Mouse (Mus musculus) T-cell, adult 2 months (primary cell): ENCODE measurements at regions not wholly inside any gene's neighbourhood (a gene's known extent, or its start where the extent isn't known, plus 50 kb on each side); places are given as distances from the start of the nearest gene placed in this dataset.

Experiments used
- DNase-seq: peaks from one replicate; pipeline ENCODE4 v3.0.0; 2022; ENCODE audit warnings: low spot score

- DNase-seq: no peak
Measured at GRCm38 (mm10) chr5:73875847-73876246, 192.4 kb downstream of the Usp46 start.

GRCm38 (mm10) chr5:73880936-73881335 lies 187.3 kb downstream of the Usp46 start:
- DNase-seq: no peak

- no peak for DNase-seq
Measured at GRCm38 (mm10) chr5:73881941-73882340, 186.3 kb downstream of the Usp46 start.

GRCm38 (mm10) chr5:73884998-73885397 lies 183.2 kb downstream of the Usp46 start:
- no peak for DNase-seq

DNA sequence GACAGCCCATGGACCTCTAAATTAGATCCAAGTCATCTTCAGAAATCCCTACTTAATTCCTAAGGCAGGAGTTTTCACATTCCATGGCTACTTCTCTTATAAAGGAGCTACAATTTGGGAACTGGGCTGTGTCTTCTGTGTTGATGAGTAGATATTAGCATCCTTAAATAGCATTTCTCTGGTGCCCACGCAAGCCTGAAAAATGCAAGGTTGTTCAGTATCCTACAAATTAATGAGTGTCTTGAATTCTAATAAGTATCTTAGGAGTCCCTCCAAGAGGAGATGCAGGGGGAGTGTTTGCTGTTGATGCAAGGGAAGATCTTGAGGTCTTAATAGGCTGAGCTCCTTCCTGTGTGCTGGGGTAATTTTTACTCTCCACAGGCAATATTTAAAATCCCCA lies 182.5 kb downstream of the Usp46 start:
- DNase-seq: no peak

GRCm38 (mm10) chr5:73887306-73887958 lies 180.8 kb downstream of the Usp46 start:
- DNase-seq: no peak

DNA sequence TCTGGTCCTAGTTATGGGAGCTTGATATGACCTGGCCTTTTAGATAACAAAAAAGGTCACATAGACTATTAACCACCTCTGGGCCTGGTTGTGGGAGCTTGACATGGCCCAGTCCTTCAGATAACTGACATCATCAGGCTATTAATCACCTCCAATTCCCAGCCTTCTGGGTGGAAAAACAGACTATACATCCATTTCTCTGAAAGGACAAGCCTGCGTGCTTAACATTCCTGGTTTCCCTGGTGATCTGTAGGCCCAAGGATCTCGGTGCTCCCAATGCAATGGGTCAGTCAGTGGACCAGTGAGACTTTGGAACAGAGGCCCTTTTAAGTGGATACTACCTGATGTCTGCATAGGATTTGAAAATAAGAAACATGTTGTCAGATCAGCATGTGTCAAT lies 179.8 kb downstream of the Usp46 start:
- DNase-seq: no peak

DNA sequence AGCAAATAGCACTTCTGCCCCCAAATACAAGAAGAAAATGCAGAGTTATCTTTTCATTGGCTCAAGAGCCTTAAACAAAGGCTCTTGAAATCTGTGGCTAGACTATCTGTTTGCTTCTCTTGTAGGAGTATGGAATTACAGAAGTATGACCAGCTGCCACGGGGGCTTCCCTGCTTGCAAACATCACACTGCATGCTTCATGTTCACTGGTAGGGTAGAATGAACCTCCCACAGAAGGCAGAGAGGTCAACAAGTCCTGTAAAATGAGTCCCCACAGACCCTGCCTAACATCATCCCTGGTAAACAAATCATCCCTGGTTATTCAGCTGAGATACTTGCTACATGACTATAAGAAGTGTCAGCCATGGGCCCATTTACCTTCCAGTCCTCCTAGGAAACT lies 178.9 kb downstream of the Usp46 start:
- no peak for DNase-seq

DNA sequence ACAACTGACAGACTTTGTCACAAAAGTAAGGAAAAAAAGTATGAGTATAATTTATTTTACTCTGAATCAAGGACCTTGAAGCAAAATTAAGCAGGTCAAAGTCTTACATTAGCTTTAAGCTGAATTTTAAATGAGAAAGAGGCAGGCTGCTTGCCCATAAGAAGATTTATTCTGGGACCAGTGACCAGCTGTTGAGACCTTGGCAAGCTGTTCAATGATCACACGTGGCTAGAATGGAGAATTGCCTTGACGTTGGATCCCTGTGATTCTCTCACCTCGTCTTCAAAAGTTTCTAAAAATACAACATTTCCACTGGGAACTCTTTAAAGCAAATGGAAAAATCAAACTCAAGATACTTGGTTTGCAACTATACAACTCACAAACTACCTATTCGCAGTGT lies 177.3 kb downstream of the Usp46 start:
- DNase-seq: no peak

DNA sequence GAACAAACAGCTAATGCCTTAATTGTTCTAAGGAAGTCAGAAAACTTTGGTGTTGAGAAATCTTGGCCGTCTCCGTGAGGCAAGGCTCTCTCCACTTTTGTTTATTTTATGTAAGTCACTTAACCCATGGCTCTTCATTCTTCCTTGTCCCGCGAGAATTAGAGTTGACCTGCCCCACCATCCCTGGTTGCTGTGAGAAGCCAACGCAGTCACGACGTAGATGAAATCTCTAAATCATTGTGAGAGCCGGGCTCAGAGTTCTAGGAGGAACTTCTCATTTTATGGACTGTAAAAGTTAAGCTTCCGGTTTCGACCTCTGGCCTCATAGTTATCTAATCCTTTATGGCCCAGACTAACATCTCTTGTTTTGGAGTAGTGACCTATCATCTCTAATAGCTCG lies 176.6 kb downstream of the Usp46 start:
- DNase-seq: no peak

- no peak for DNase-seq
Measured at GRCm38 (mm10) chr5:73892440-73893225, 175.6 kb downstream of the Usp46 start.

GRCm38 (mm10) chr5:73895186-73895585 lies 173.0 kb downstream of the Usp46 start:
- DNase-seq: no peak

- no peak for DNase-seq
Measured at GRCm38 (mm10) chr5:73896785-73897184, 171.4 kb downstream of the Usp46 start.

GRCm38 (mm10) chr5:73901651-73902050 lies 166.6 kb downstream of the Usp46 start:
- no peak for DNase-seq

DNA sequence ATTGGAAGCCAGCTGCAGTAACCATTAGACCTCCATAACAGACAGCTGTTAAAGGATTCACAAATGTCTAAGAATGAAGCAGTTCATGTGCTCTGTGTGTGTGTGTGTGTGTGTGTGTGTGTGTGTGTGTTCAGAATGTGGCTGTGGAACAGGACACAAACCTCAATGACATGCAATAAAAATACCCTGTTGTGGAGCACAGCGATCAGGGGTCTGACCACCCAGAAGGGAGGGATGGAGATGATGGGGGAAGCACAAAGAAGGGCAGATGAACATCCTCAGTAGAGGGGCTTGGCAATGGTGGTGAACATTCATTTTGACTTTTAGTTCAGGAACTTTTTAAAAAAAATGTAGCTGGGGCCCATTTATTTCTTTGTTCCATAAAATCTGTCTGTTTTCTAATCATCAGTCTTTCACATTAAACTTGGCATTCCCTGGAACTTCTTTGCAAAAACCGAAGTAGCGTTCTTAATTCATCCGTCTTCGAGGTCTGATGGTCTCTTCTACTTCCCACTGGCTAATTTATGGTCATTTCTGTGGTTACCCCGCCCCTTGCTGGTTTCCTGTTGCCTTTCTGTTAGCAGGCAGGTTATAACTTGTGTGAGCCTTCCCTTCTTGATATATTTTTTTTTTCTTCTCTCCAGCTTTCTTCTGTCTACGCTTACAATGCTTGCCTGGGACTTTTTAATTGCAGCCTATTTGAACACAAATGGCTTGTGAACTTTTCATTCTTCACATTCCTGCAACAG lies 165.6 kb downstream of the Usp46 start:
- DNase-seq: no peak

DNA sequence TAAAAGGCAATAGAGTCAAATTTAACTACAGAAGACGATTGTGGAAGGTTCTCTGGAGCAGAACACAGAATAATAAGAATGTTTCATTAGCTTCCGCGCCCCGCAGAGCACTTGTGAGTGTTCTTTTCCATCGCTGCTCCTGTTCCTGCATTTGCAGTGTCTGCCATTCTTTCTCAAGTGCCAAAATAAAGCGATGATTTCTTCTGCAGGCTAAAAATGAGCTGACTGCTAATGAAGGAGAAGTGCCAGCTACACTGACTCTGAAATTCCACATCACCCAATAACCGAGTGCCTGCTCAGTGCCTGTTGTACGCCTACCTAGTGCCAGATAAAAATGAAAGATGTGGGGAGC lies 165.0 kb downstream of the Usp46 start:
- DNase-seq: no peak

GRCm38 (mm10) chr5:73904146-73904811 lies 164.0 kb downstream of the Usp46 start:
- no peak for DNase-seq

GRCm38 (mm10) chr5:73912149-73912548 lies 156.1 kb downstream of the Usp46 start:
- DNase-seq: no peak

- DNase-seq: no peak
Measured at GRCm38 (mm10) chr5:73913116-73913515, 155.1 kb downstream of the Usp46 start.

DNA sequence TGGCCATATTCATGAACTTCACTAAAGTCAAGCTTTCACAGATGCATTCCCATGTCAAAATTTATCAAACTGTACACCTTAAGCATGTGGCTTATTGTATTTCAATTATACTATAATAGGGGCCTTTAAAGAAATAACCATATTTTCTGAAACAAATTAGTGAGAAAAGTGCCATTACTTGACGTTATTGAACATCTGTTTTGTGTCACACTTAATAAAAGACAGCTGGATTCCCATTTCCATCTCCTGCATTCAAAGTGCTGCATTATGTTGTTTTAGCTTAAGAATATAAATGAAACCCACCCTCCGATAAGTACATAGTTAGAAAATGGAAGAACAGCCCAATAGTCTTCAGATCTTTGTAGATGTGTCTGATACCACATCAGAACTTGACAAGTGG lies 150.2 kb downstream of the Usp46 start:
- no peak for DNase-seq

DNA sequence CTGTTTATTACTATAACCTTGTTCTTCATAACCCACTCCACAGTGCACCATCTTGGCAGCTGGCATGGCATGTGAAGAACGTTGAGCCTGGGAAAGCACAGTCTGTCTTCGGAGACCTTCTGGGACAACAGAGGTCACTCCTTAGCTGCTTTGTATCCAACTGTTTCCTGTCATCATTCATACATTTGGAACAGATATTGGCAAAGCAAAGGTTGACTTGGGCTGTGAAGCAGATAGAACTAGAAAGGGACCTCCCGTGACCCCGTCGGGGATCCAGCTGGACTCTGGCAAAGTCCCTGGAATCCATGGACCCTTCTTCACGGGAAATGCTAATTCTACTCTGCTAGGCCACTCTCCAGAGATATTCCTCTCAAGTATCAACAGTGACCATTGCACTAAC lies 148.3 kb downstream of the Usp46 start:
- DNase-seq: no peak

- DNase-seq: no peak
Measured at GRCm38 (mm10) chr5:73927534-73927933, 140.7 kb downstream of the Usp46 start.

GRCm38 (mm10) chr5:73928691-73929090 lies 139.5 kb downstream of the Usp46 start:
- no peak for DNase-seq
